Mouse (Mus musculus) lung, postnatal 14 days (tissue): Measurements from ENCODE around the gene Wdr76.
A peak's percentile ranks its signal among the peaks of the same experiment; 100 is the strongest.
"Not testable (repeated sequence)": the region's sequence is repeated elsewhere in the genome, so short reads cannot be mapped to it uniquely, and the experiment has no call there.

Experiments used
- DNase-seq: peaks from one replicate; pipeline ENCODE4 v3.0.0; 2021

Wdr76 gene

GRCm38 (mm10) chr2:121505942-121506882 lies at the start of gene Wdr76, which contains the start of gene Mfap1a:
TSS of gene Wdr76 (plus strand) at chr2:121506723.
TSS of gene Mfap1a (minus strand) at chr2:121506665.
- DNase-seq, result peak; percentile 82

GRCm38 (mm10) chr2:121460071-121460470 lies 46.5 kb upstream of the Wdr76 start:
- DNase-seq, result no peak

- DNase-seq, result not testable (repeated sequence)
Observed at GRCm38 (mm10) chr2:121468982-121469381, 37.5 kb upstream of the Wdr76 start.

- not testable (repeated sequence) for DNase-seq
Observed at GRCm38 (mm10) chr2:121472783-121473182, 33.7 kb upstream of the Wdr76 start.

- peak; percentile 79 for DNase-seq
Observed at GRCm38 (mm10) chr2:121473301-121474179, 33.0 kb upstream of the Wdr76 start, which contains the start of gene Mfap1b. TSS of gene Mfap1b (minus strand) at chr2:121474067.

- peak; percentile 14 for DNase-seq
Observed at GRCm38 (mm10) chr2:121474180-121474535, 32.4 kb upstream of the Wdr76 start.

- not testable (repeated sequence) for DNase-seq
Observed at GRCm38 (mm10) chr2:121475306-121475705, 31.2 kb upstream of the Wdr76 start.

GRCm38 (mm10) chr2:121477491-121478266 lies 28.8 kb upstream of the Wdr76 start:
- no peak for DNase-seq

- DNase-seq, result peak; percentile 14
Observed at GRCm38 (mm10) chr2:121480498-121480897, 26.0 kb upstream of the Wdr76 start.

GRCm38 (mm10) chr2:121480916-121481315 lies 25.6 kb upstream of the Wdr76 start:
- DNase-seq, result not testable (repeated sequence)

- no peak for DNase-seq
Observed at GRCm38 (mm10) chr2:121483576-121483975, 22.9 kb upstream of the Wdr76 start.

- not testable (repeated sequence) for DNase-seq
Observed at GRCm38 (mm10) chr2:121484403-121484802, 22.1 kb upstream of the Wdr76 start.

GRCm38 (mm10) chr2:121501550-121501949 lies 5.0 kb upstream of the Wdr76 start:
- not testable (repeated sequence) for DNase-seq

- no peak for DNase-seq
Observed at GRCm38 (mm10) chr2:121507173-121507950, 839 bp downstream of the Wdr76 start.

- no peak for DNase-seq
Observed at GRCm38 (mm10) chr2:121507951-121508330, 1.4 kb downstream of the Wdr76 start.

- peak; percentile 77 for DNase-seq
Observed at GRCm38 (mm10) chr2:121509584-121509983, 3.1 kb downstream of the Wdr76 start.

- DNase-seq, result no peak
Observed at GRCm38 (mm10) chr2:121511401-121511800, 4.9 kb downstream of the Wdr76 start.

GRCm38 (mm10) chr2:121512991-121513765 lies 6.7 kb downstream of the Wdr76 start:
- DNase-seq, result not testable (repeated sequence)

- no peak for DNase-seq
Observed at GRCm38 (mm10) chr2:121514211-121514610, 7.7 kb downstream of the Wdr76 start.

- no peak for DNase-seq
Observed at GRCm38 (mm10) chr2:121518106-121518505, 11.6 kb downstream of the Wdr76 start.

GRCm38 (mm10) chr2:121518711-121519110 lies 12.2 kb downstream of the Wdr76 start:
- not testable (repeated sequence) for DNase-seq
